Mouse (Mus musculus): ENCODE results near the gene E330009J07Rik.

GRCm38 (mm10) chr6:40403640-40404285, 32.2 kb downstream of the E330009J07Rik start:
- TF ChIP-seq POLR2A (IDR thresholded peaks at IDR 0.05; ENCODE audit: borderline replicate concordance, low read depth, low read length) (no peak), CTCF (IDR thresholded peaks at IDR 0.05; ENCODE audit: low read depth, low read length) (no peak)
